Mouse (Mus musculus): ENCODE data around the gene Gmfb.

DNA sequence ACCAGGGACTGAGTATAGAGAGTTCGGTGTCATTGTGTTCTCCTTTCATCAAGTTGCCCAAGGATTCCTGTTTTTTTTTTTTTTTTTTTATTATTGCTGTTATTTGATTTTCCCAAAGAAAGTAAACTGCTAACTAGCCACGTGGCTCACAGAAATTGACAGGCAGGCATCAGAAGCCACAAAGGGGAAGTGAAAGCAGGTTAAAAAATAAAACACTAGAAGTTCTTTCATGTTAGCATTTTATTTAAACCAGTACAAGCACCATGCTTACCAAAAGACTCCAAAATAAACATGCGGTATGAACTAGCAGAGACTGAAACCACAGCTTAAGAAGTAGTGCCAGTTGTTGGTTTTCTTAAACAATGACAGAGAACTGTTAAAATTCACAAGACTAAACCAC lies 14.1 kb downstream of the Gmfb start:
- TF ChIP-seq CTCF (IDR thresholded peaks at IDR 0.05; ENCODE audit: insufficient read depth, low read depth, low read length) (no peak), POLR2A (IDR thresholded peaks at IDR 0.05; ENCODE audit: insufficient read depth, low read depth, low read length) (no peak)
